Mouse (Mus musculus) neural tube, embryonic 12.5 days (tissue): ENCODE measurements at regions not wholly inside any gene's neighbourhood (a gene's known extent, or its start where the extent isn't known, plus 50 kb on each side); places are given as distances from the start of the nearest gene placed in this dataset.

ENCODE experiments used
- ATAC-seq: fragments of 200-750 bp; cut with Nextera tagmentation; 2 replicates; pipeline ENCODE4 v1.8.0; 2017; ENCODE audit warnings: low read depth, mild to moderate bottlenecking, moderate TSS enrichment, moderate library complexity; ENCODE audit not compliant: low FRiP score
- H3K27ac ChIP-seq: fragments of 300-500 bp; sonication (generic); 2 replicates; pipeline ENCODE4 v1.5.1; 2016
- H3K27me3 ChIP-seq: fragments of 300-500 bp; sonication (generic); replicated peaks from 2 replicates; pipeline ENCODE4 v1.6.1; 2016; ENCODE audit warnings: mild to moderate bottlenecking
- H3K36me3 ChIP-seq: fragments of 300-500 bp; sonication (generic); 2 replicates; pipeline ENCODE4 v1.6.1; 2016; ENCODE audit warnings: mild to moderate bottlenecking
- H3K4me1 ChIP-seq: fragments of 300-500 bp; sonication (generic); 2 replicates; pipeline ENCODE4 v1.6.1; 2016
- H3K4me2 ChIP-seq: fragments of 300-500 bp; sonication (generic); replicated peaks from 2 replicates; pipeline ENCODE4 v1.6.1; 2016; ENCODE audit warnings: mild to moderate bottlenecking
- H3K4me3 ChIP-seq: fragments of 300-500 bp; sonication (generic); 2 replicates; pipeline ENCODE4 v1.5.1; 2016
- H3K9ac ChIP-seq: fragments of 300-500 bp; sonication (generic); 2 replicates; pipeline ENCODE4 v1.6.1; 2016; ENCODE audit warnings: mild to moderate bottlenecking
- H3K9me3 ChIP-seq: fragments of 300-500 bp; sonication (generic); 2 replicates; pipeline ENCODE4 v1.6.1; 2016; ENCODE audit warnings: mild to moderate bottlenecking
- WGBS: fragments of 180-500 bp; shearing (Covaris S2); methylation state at CpG from one replicate; pipeline ENCODE4 v1.1.7; 2016; 5-methylcytosine and 5-hydroxymethylcytosine counted together

GRCm38 (mm10) chr12:44145321-44145720 lies 64.8 kb downstream of the Dnajb9 start:
- H3K4me3 ChIP-seq = no peak overlapping the region
- H3K27ac ChIP-seq = no peak overlapping the region
- ATAC-seq = no peak
- H3K27me3 ChIP-seq = no peaks in the 10 kb centered on the region
- H3K4me2 ChIP-seq = no peak overlapping the region
- H3K9ac ChIP-seq = no peak overlapping the region
- no peaks in the 10 kb centered on the region for H3K4me1 ChIP-seq
- WGBS = 90% methylated on average over 2 of the region's 2 CpGs
- no peaks in the 10 kb centered on the region for H3K9me3 ChIP-seq
- H3K36me3 ChIP-seq = no peaks in the 10 kb centered on the region

DNA sequence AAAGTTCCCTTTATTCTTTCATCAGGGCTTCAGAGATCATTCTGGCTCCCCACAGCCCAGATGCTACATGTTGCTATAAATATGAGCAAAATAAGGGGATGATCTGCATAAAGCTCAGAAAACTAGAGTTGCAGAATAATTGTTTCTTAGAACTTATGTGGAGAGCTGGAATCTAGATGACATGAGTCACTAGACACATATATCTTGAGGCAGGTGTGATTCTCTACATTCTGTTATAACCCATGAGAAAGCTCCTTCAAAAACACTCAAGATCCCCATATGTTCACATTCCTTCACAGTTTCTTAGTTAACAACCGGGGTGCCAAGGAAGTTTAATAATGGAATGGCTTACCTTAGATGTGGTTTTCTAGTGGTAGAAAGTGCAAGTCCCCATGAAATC lies 71.1 kb downstream of the Dnajb9 start:
- Histone ChIP-seq H3K4me3 (no peak overlapping the region), H3K4me2 (no peak overlapping the region), H3K27me3 (no peaks in the 10 kb centered on the region), H3K9ac (no peak overlapping the region), H3K36me3 (no peaks in the 10 kb centered on the region), H3K9me3 (no peaks in the 10 kb centered on the region), H3K27ac (no peak overlapping the region), H3K4me1 (no peaks in the 10 kb centered on the region)
- no peak for ATAC-seq
- 80% methylated on average over 1 of the region's 1 CpGs for WGBS

DNA sequence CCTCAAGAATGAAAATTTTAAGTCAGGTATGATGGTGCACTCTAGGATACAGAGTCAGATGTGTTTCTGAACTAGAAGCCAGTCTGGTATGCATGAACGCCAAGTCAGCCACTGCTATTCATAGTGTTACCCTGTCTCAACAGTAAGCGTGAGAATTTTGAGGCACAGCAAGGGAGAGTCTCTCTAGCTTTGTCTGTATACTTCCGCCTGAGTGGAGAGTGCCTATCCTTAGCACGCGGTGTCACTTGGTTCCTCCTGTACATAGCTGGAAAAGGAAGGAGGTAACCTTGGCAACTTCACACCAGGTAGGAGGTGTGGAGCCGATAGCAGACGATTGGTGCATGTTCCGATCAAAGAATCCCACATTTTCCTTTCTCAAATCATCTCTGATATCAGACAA lies 81.3 kb downstream of the Dnajb9 start:
- Histone ChIP-seq H3K27ac (no peak overlapping the region), H3K4me2 (no peak overlapping the region), H3K36me3 (no peaks in the 10 kb centered on the region), H3K9ac (no peak overlapping the region), H3K4me1 (no peaks in the 10 kb centered on the region), H3K9me3 (no peaks in the 10 kb centered on the region), H3K27me3 (no peaks in the 10 kb centered on the region), H3K4me3 (no peak overlapping the region)
- 86% methylated on average over 8 of the region's 8 CpGs for WGBS
- no peak for ATAC-seq

- H3K36me3 ChIP-seq = no peaks in the 10 kb centered on the region
- ATAC-seq = no peak
- H3K4me2 ChIP-seq = no peak overlapping the region
- H3K4me1 ChIP-seq = no peaks in the 10 kb centered on the region
- no peak overlapping the region for H3K27ac ChIP-seq
- no peaks in the 10 kb centered on the region for H3K9me3 ChIP-seq
- H3K9ac ChIP-seq = no peak overlapping the region
- H3K4me3 ChIP-seq = no peak overlapping the region
- WGBS = 45% methylated on average over 2 of the region's 2 CpGs
- H3K27me3 ChIP-seq = no peaks in the 10 kb centered on the region
Measured at GRCm38 (mm10) chr12:44105085-44105484, 105.0 kb downstream of the Dnajb9 start.

- ATAC-seq = no peak
- WGBS = 93% methylated on average over 1 of the region's 1 CpGs
- Histone ChIP-seq H3K27ac (no peak overlapping the region), H3K9ac (no peak overlapping the region), H3K27me3 (no peaks in the 10 kb centered on the region), H3K36me3 (no peaks in the 10 kb centered on the region), H3K4me2 (no peak overlapping the region), H3K4me1 (no peaks in the 10 kb centered on the region), H3K9me3 (no peaks in the 10 kb centered on the region), H3K4me3 (no peak overlapping the region)
Measured at GRCm38 (mm10) chr12:44099188-44099587, 110.9 kb downstream of the Dnajb9 start.

DNA sequence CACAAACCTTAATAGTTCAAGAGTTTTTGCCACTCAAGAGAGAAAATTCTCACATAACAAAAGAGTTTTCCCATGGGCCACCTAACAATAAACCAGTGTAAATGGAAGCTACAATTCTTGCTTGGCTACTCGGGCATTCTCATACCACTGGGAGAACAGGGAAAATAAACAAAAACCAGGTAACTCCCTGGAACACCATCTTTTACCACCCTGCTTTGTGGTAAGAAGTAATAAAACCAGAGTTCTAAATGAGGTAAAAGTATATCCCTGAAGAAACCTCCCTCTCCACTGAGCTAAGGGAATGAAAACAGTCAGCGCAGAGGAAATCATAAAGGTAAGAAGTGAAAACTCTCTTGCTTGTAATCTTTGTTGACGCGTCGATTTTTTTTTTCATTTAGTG lies 138.4 kb downstream of the Dnajb9 start:
- H3K36me3 ChIP-seq = no peaks in the 10 kb centered on the region
- H3K4me1 ChIP-seq = no peaks in the 10 kb centered on the region
- H3K4me2 ChIP-seq = no peak overlapping the region
- H3K27me3 ChIP-seq = no peaks in the 10 kb centered on the region
- H3K4me3 ChIP-seq = no peak overlapping the region
- H3K9me3 ChIP-seq = no peaks in the 10 kb centered on the region
- ATAC-seq = no peak
- H3K9ac ChIP-seq = no peak overlapping the region
- H3K27ac ChIP-seq = no peak overlapping the region
- WGBS = 86% methylated on average over 5 of the region's 5 CpGs

- no peak overlapping the region for H3K9ac ChIP-seq
- H3K27ac ChIP-seq = no peak overlapping the region
- ATAC-seq = no peak
- H3K4me3 ChIP-seq = no peak overlapping the region
- no peaks in the 10 kb centered on the region for H3K36me3 ChIP-seq
- H3K4me2 ChIP-seq = no peak overlapping the region
- no peaks in the 10 kb centered on the region for H3K4me1 ChIP-seq
- H3K9me3 ChIP-seq = no peaks in the 10 kb centered on the region
- H3K27me3 ChIP-seq = no peaks in the 10 kb centered on the region
- 93% methylated on average over 2 of the region's 2 CpGs for WGBS
Measured at GRCm38 (mm10) chr12:44056493-44057163, 153.5 kb downstream of the Dnajb9 start.

DNA sequence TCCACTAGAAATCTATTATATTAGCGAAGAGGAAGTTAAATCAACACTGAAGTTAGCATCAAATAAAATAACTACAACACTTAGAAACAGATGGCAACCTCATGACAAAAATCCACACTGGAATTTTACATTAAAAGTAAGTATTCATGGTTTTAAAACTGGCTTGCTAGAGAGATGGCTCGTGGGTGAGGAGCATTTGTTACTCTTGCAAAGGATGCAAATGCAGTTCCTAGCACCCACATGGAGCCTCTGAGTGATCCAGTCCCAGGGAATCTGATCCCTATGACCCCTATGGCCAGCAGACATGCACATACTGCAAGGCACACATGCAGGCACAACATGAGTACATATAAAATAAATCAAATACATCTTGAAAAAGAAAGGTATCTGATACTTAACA lies 164.3 kb downstream of the Dnajb9 start:
- 73% methylated on average over 2 of the region's 2 CpGs for WGBS
- no peaks in the 10 kb centered on the region for H3K4me1 ChIP-seq
- no peak for ATAC-seq
- no peak overlapping the region for H3K4me3 ChIP-seq
- H3K27me3 ChIP-seq = no peaks in the 10 kb centered on the region
- H3K9me3 ChIP-seq = no peaks in the 10 kb centered on the region
- no peaks in the 10 kb centered on the region for H3K36me3 ChIP-seq
- no peak overlapping the region for H3K27ac ChIP-seq
- H3K9ac ChIP-seq = no peak overlapping the region
- no peak overlapping the region for H3K4me2 ChIP-seq

GRCm38 (mm10) chr12:44044388-44045105 lies 165.6 kb downstream of the Dnajb9 start:
- WGBS = 79% methylated on average over 14 of the region's 14 CpGs
- ATAC-seq = no peak
- H3K9me3 ChIP-seq = no peaks in the 10 kb centered on the region

DNA sequence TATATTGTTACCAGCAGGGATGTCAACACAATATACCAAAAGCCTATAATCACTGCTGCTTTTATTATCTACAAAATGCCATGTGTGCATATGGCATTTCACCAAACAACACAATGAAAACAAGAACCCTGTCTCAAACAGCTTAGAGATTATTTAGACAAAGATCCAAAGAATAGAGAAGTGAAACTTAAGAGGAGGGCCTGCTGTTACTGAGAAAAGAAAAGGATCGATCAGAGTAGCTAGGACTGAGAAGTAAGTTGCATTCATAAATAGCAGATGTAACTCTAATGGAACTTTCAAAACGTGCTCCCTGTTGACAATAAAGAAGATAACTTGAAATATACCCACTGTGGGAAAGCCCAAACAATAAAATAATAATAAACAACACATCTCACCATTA lies 203.3 kb downstream of the Dnajb9 start:
- no peaks in the 10 kb centered on the region for H3K27me3 ChIP-seq
- 74% methylated on average over 2 of the region's 2 CpGs for WGBS
- ATAC-seq = no peak
- no peaks in the 10 kb centered on the region for H3K36me3 ChIP-seq
- H3K4me1 ChIP-seq = no peaks in the 10 kb centered on the region
- H3K9ac ChIP-seq = no peak overlapping the region
- H3K4me3 ChIP-seq = no peak overlapping the region
- no peaks in the 10 kb centered on the region for H3K9me3 ChIP-seq
- H3K27ac ChIP-seq = no peak overlapping the region
- no peak overlapping the region for H3K4me2 ChIP-seq

More at GRCm38 (mm10) chr12:44044388-44045105, 165.6 kb downstream of the Dnajb9 start:
- Histone ChIP-seq H3K4me1 (no peaks in the 10 kb centered on the region), H3K27ac (no peak overlapping the region), H3K27me3 (no peaks in the 10 kb centered on the region), H3K36me3 (no peaks in the 10 kb centered on the region), H3K9ac (no peak overlapping the region), H3K4me2 (no peak overlapping the region), H3K4me3 (no peak overlapping the region)

- Histone ChIP-seq H3K27me3 (no peaks in the 10 kb centered on the region), H3K4me1 (no peaks in the 10 kb centered on the region), H3K9ac (no peak overlapping the region), H3K27ac (no peak overlapping the region), H3K4me2 (no peak overlapping the region), H3K9me3 (no peaks in the 10 kb centered on the region), H3K36me3 (no peaks in the 10 kb centered on the region), H3K4me3 (no peak overlapping the region)
- ATAC-seq = no peak
- WGBS = 78% methylated on average over 1 of the region's 1 CpGs
Measured at GRCm38 (mm10) chr12:43983548-43983947, 226.6 kb downstream of the Dnajb9 start.

DNA sequence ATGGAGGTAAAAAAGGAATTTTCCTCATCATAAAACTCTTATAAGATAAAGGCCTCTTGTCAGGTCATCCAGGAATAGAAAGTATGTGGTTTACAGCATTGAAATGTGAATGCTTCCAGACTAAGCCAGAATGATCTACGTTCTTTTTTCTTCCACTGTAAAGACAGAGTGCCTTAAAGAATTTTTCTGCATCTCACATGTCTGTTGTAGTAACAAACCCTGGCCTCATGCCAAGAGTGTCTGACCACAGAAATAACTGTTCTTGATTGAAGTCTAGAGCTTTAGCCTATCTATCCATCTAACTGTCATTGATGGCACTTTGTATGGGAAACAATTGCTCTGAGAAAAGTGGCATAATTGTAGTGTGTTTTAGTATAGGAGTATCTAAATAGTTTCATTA lies 246.2 kb downstream of the Dnajb9 start:
- ATAC-seq = no peak
- Histone ChIP-seq H3K4me2 (no peak overlapping the region), H3K4me1 (no peaks in the 10 kb centered on the region), H3K4me3 (no peak overlapping the region), H3K27ac (no peak overlapping the region), H3K36me3 (no peaks in the 10 kb centered on the region), H3K27me3 (no peaks in the 10 kb centered on the region), H3K9me3 (no peaks in the 10 kb centered on the region), H3K9ac (no peak overlapping the region)
- 69% methylated on average over 1 of the region's 1 CpGs for WGBS

- Histone ChIP-seq H3K36me3 (no peaks in the 10 kb centered on the region), H3K27me3 (no peaks in the 10 kb centered on the region), H3K4me3 (no peak overlapping the region), H3K4me2 (no peak overlapping the region), H3K27ac (no peak overlapping the region), H3K4me1 (no peaks in the 10 kb centered on the region), H3K9ac (no peak overlapping the region), H3K9me3 (no peaks in the 10 kb centered on the region)
- no peak for ATAC-seq
- 79% methylated on average over 6 of the region's 6 CpGs for WGBS
Measured at GRCm38 (mm10) chr12:43962551-43963120, 247.5 kb downstream of the Dnajb9 start.
